Mouse (Mus musculus) left cerebral cortex, adult 2 months (tissue): ENCODE measurements around the gene Tmem170b. TPM values are rescaled to one million over a fixed set of nuclear protein-coding genes. Genes with fewer than 3 reads are reported as not detected.
A peak's percentile ranks its signal among the peaks of the same experiment; 100 is the strongest.

ENCODE experiments used
- DNase-seq, 2 experiments: peaks; one replicate each; pipeline ENCODE4 v3.0.0; 2021 to 2022; ENCODE audit warnings: low spot score in 2 of 2, mixed read lengths in 1 of 2; ENCODE audit errors: extremely low spot score in 1 of 2
- H3K27ac ChIP-seq: fragments of 200-600 bp; 2 replicates; pipeline ENCODE4 v1.8.1; 2022
- H3K4me3 ChIP-seq: fragments of 200-600 bp; 2 replicates; pipeline ENCODE4 v1.8.1; 2022
- CTCF ChIP-seq: fragments of 200-600 bp; IDR thresholded peaks from 2 replicates; pipeline ENCODE4 v1.8.1; 2022; ENCODE audit warnings: antibody characterized with exemption, mild to moderate bottlenecking, moderate library complexity
- intact Hi-C: fragments of 180-260 bp; cut with DNase I; formaldehyde crosslinking; loops from one replicate; pipeline ENCODE4 v1.15.1; 2025
- total RNA-seq, 2 experiments: library from RNA; stranded (reverse); gene quantifications; 2 replicates each; pipeline ENCODE4 v1.2.3; 2021

The Tmem170b gene
- total RNA-seq, 2 experiments from 2014 or later = 92.6 to 93.1 TPM

- Histone ChIP-seq H3K27ac (no peak overlapping the region), H3K4me3 (no peak overlapping the region)
- DNase-seq = no peak
- TF ChIP-seq CTCF = no peak
- intact Hi-C loops = loop anchor here (10.0 kb wide), 1 partner anchor 889 kb away; no protein-coding TSS in a partner anchor
Observed at GRCm38 (mm10) chr13:41675498-41675897, 69.8 kb downstream of the Tmem170b start.

- no peak for TF ChIP-seq CTCF
- intact Hi-C loops = loop anchor here (10.0 kb wide), 1 partner anchor 889 kb away; no protein-coding TSS in a partner anchor
- no peak for DNase-seq
- no peak overlapping the region for H3K4me3 ChIP-seq
- H3K27ac ChIP-seq = no peak overlapping the region
Observed at GRCm38 (mm10) chr13:41675966-41676835, 70.5 kb downstream of the Tmem170b start.

GRCm38 (mm10) chr13:41676836-41677186 is 71.1 kb downstream of the Tmem170b start:
- no peak overlapping the region for H3K27ac ChIP-seq
- DNase-seq = no peak
- intact Hi-C loops = loop anchor here (10.0 kb wide), 1 partner anchor 888 kb away; no protein-coding TSS in a partner anchor
- TF ChIP-seq CTCF = no peak
- H3K4me3 ChIP-seq = no peak overlapping the region

DNA sequence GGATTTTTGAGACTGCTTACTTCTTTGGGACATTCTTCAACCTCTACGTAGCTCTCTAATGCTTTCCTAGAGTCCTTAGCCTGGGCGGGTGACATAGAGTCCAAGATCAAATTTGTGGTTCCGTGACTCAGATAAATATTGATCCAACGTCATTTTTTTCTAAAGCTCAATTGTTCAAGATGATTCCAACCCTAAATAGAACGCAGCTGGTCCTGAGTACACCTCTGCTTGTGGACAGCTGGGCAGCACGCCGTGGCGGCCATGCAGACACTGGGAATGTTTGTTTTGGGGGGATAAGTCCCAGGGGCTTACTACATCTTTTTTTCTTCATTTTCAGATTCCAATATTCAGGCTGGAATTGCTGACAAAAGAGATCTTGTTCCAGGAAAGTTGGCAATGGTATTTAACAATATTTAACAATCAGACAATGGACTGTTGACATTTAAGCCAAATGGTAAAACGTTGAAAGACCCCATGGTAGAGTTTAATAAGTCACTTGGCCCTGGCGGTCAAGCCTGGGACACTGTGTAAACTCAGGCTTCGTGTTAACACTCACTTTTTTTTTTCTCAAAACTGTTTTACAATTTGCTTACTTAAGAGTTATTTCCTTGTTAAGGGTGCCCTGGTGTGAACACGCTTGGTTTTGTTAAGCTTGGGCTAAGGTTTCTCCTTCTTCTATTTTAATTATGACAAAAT is 75.3 kb downstream of the Tmem170b start:
- Histone ChIP-seq H3K27ac (no peak overlapping the region), H3K4me3 (no peak overlapping the region)
- intact Hi-C loops = no loop called here
- no peak for TF ChIP-seq CTCF
- DNase-seq = no peak

DNA sequence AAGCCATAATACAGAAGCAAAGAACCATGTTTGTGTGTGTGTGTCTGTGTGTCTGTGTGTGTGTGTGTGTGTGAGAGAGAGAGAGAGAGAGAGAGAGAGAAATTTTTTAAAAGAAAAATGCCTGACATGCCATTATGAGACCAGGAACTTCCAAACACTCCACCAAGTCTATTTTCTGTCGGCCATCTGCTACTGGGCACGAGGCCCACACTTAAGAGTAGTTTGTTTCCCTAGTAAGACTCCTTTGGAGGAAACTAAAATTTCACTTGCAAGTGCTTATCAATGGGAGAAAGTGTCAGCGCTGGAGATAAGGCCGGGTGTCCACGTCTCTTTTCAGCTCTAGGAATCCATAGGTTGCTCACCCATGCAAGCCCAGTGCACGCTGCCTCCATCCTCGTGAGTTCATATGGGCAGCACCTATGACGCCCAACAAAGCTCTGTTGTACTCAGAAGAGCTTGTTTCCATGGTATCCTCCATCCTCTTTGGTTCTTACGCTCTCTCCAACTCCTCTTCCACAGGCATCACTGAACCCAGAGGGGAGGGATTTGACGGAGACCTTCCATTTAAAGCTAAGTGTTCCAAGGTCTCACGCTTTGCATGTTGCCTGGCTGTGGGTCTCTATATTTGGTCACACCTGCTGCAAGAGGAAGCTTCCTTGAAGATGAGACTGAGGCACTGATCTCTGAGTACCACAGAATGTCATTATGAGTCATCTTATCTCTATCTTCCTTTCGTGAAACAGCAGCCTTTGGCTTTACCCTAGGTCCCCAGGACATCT is 76.8 kb downstream of the Tmem170b start:
- DNase-seq = peak in 1 of 2 experiments; percentile 18
- Histone ChIP-seq H3K27ac (no peak overlapping the region), H3K4me3 (no peak overlapping the region)
- TF ChIP-seq CTCF = no peak
- intact Hi-C loops = no loop called here

GRCm38 (mm10) chr13:41683356-41684012 is 77.8 kb downstream of the Tmem170b start:
- peak; percentile 38 for TF ChIP-seq CTCF
- Histone ChIP-seq H3K4me3 (no peak overlapping the region), H3K27ac (no peak overlapping the region)
- DNase-seq = no peak
- intact Hi-C loops = no loop called here

DNA sequence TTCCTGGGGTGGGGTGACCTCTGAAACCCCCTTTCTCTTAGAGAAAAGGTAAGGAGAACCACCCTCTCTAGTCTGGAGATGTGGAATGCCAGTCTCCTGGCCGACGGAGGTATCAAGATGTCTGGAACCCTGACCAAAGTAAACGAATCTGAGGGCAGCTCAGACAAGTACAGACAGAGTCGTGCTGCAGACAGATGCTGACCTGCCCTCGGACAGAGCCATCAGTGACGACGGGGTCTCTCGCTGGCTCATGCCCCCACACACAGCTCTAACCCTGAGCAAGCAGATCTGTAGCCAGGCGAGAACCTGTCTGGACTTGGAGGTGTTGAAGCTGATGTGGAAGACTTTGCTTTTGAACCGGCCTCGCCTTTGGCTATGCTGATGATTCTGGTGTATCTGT is 79.8 kb downstream of the Tmem170b start:
- intact Hi-C loops = no loop called here
- no peak for DNase-seq
- Histone ChIP-seq H3K4me3 (no peak overlapping the region), H3K27ac (no peak overlapping the region)
- TF ChIP-seq CTCF = no peak

DNA sequence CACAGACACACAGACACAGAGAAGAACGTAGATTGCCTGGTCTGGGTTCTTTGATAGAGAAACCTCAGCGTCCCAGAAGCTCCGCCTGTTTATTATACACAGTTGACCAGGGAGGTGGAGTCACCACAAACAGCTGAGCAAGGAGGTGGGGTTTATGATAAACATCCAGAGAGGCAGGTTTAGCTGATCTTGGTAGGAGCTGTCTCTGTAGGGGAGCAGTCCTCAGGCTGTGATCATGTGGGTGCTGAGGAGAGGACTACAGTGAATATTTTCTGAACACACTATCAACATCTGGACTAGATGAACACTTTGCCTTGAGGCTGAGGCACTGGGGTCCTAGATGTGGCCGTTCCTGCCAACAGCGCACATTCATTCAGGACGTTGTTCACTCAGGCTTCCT is 83.3 kb downstream of the Tmem170b start:
- intact Hi-C loops = no loop called here
- DNase-seq = no peak
- H3K4me3 ChIP-seq = no peak overlapping the region
- H3K27ac ChIP-seq = no peak overlapping the region
- no peak for TF ChIP-seq CTCF

- Histone ChIP-seq H3K27ac (no peak overlapping the region), H3K4me3 (no peak overlapping the region)
- DNase-seq = no peak
- TF ChIP-seq CTCF = no peak
- intact Hi-C loops = no loop called here
Observed at GRCm38 (mm10) chr13:41689598-41690045, 83.9 kb downstream of the Tmem170b start.

Other genes starting within 250 kb of the Tmem170b start
- 10 to 100 TPM in 1 of 2 experiments, 1 to 10 TPM in 1; 9.5 to 11.2 TPM for gene Nedd9, start 118.5 kb upstream of the Tmem170b start, total RNA-seq
- not detected for gene Adtrp, start 241.8 kb downstream of the Tmem170b start, total RNA-seq